Mouse (Mus musculus) megakaryocyte, embryonic 14.5 days (primary cell): ENCODE measurements around the gene Bach2. TPM values are rescaled to one million over a fixed set of nuclear protein-coding genes. Genes with fewer than 3 reads are reported as not detected.

ENCODE experiments used
- H3K27me3 ChIP-seq: replicated peaks from 2 replicates; pipeline ENCODE3; 2012; ENCODE audit warnings: inconsistent platforms
- H3K36me3 ChIP-seq: replicated peaks from 2 replicates; pipeline ENCODE3; 2012; ENCODE audit warnings: low read length, inconsistent platforms, mixed read lengths
- H3K4me1 ChIP-seq: 2 replicates; pipeline ENCODE4 v1.6.1; 2012; ENCODE audit warnings: inconsistent platforms
- H3K4me3 ChIP-seq: replicated peaks from 2 replicates; pipeline ENCODE3; 2012; ENCODE audit warnings: moderate library complexity, mild to moderate bottlenecking, inconsistent platforms
- H3K9me3 ChIP-seq: 2 replicates; pipeline ENCODE4 v1.6.1; 2012; ENCODE audit warnings: inconsistent platforms
- FLI1 ChIP-seq: IDR thresholded peaks from 2 replicates; pipeline ENCODE4 v1.6.1; 2012; ENCODE audit warnings: low read length, inconsistent platforms, mixed read lengths
- GATA1 ChIP-seq: IDR thresholded peaks from 3 replicates; pipeline ENCODE4 v1.6.1; 2012; ENCODE audit warnings: mixed read lengths, low read length, inconsistent platforms, borderline replicate concordance
- polyA plus RNA-seq: library from polyadenylated mRNA; stranded (reverse); fragments of >175 nt; gene quantifications from 2 replicates; pipeline ENCODE4 v1.2.3, GENCODE M21; 2012; ENCODE audit warnings: low replicate concordance; ENCODE audit not compliant: insufficient read depth

Bach2 gene
- polyA plus RNA-seq, 1 experiment = 0.27 TPM

GRCm38 (mm10) chr4:32508996-32509395 lies 270.4 kb downstream of the Bach2 start:
- no peaks in the 10 kb centered on the region for H3K36me3 ChIP-seq
- TF ChIP-seq GATA1 (no peak), FLI1 (no peak)
- peaks cover 10% of the 10 kb centered on the region for H3K27me3 ChIP-seq
- H3K4me3 ChIP-seq = no peak overlapping the region
- H3K9me3 ChIP-seq = no peaks in the 10 kb centered on the region
- H3K4me1 ChIP-seq = peaks cover 17% of the 10 kb centered on the region

- Histone ChIP-seq H3K36me3 (no peaks in the 10 kb centered on the region), H3K4me3 (no peak overlapping the region), H3K4me1 (peaks cover 8% of the 10 kb centered on the region), H3K27me3 (peaks cover 10% of the 10 kb centered on the region), H3K9me3 (no peaks in the 10 kb centered on the region)
- TF ChIP-seq GATA1 = no peak
- no peak for TF ChIP-seq FLI1
Measured at GRCm38 (mm10) chr4:32509832-32510612, 271.4 kb downstream of the Bach2 start.

GRCm38 (mm10) chr4:32510940-32511339 lies 272.3 kb downstream of the Bach2 start:
- TF ChIP-seq GATA1 = no peak
- no peak overlapping the region for H3K4me3 ChIP-seq
- H3K36me3 ChIP-seq = no peaks in the 10 kb centered on the region
- H3K27me3 ChIP-seq = peaks cover 11% of the 10 kb centered on the region
- H3K9me3 ChIP-seq = no peaks in the 10 kb centered on the region
- H3K4me1 ChIP-seq = peaks cover 8% of the 10 kb centered on the region

- Histone ChIP-seq H3K27me3 (peaks cover 16% of the 10 kb centered on the region), H3K9me3 (no peaks in the 10 kb centered on the region), H3K4me3 (no peak overlapping the region), H3K4me1 (no peaks in the 10 kb centered on the region), H3K36me3 (no peaks in the 10 kb centered on the region)
- TF ChIP-seq GATA1 (no peak), FLI1 (no peak)
Measured at GRCm38 (mm10) chr4:32516126-32516525, 277.5 kb downstream of the Bach2 start.

GRCm38 (mm10) chr4:32518842-32519578 lies 280.4 kb downstream of the Bach2 start:
- Histone ChIP-seq H3K4me1 (no peaks in the 10 kb centered on the region), H3K27me3 (peaks cover 20% of the 10 kb centered on the region), H3K9me3 (no peaks in the 10 kb centered on the region), H3K4me3 (no peak overlapping the region), H3K36me3 (no peaks in the 10 kb centered on the region)
- TF ChIP-seq FLI1 (no peak), GATA1 (no peak)

- H3K4me1 ChIP-seq = no peaks in the 10 kb centered on the region
- TF ChIP-seq FLI1 = no peak
- TF ChIP-seq GATA1 = no peak
- H3K9me3 ChIP-seq = no peaks in the 10 kb centered on the region
- no peak overlapping the region for H3K4me3 ChIP-seq
- H3K27me3 ChIP-seq = peaks cover 24% of the 10 kb centered on the region
- H3K36me3 ChIP-seq = no peaks in the 10 kb centered on the region
Measured at GRCm38 (mm10) chr4:32520628-32521360, 282.2 kb downstream of the Bach2 start.

- Histone ChIP-seq H3K36me3 (no peaks in the 10 kb centered on the region), H3K4me3 (no peak overlapping the region), H3K4me1 (no peaks in the 10 kb centered on the region), H3K27me3 (peaks cover 23% of the 10 kb centered on the region), H3K9me3 (no peaks in the 10 kb centered on the region)
- TF ChIP-seq FLI1 (no peak), GATA1 (no peak)
Measured at GRCm38 (mm10) chr4:32521361-32521740, 282.7 kb downstream of the Bach2 start.

GRCm38 (mm10) chr4:32522013-32522412 lies 283.4 kb downstream of the Bach2 start:
- TF ChIP-seq GATA1 (no peak), FLI1 (no peak)
- no peak overlapping the region for H3K4me3 ChIP-seq
- H3K9me3 ChIP-seq = no peaks in the 10 kb centered on the region
- H3K4me1 ChIP-seq = no peaks in the 10 kb centered on the region
- H3K36me3 ChIP-seq = no peaks in the 10 kb centered on the region
- peaks cover 23% of the 10 kb centered on the region for H3K27me3 ChIP-seq

GRCm38 (mm10) chr4:32524282-32524681 lies 285.7 kb downstream of the Bach2 start:
- Histone ChIP-seq H3K27me3 (peaks cover 30% of the 10 kb centered on the region), H3K4me1 (no peaks in the 10 kb centered on the region)

More at GRCm38 (mm10) chr4:32524282-32524681, 285.7 kb downstream of the Bach2 start:
- H3K9me3 ChIP-seq = no peaks in the 10 kb centered on the region
- no peak for TF ChIP-seq FLI1
- no peak for TF ChIP-seq GATA1
- no peak overlapping the region for H3K4me3 ChIP-seq
- H3K36me3 ChIP-seq = no peaks in the 10 kb centered on the region
